Mouse (Mus musculus) T-cell, adult 66 days (primary cell): Measurements from ENCODE around the gene Gm27021. TPM values are rescaled to one million over a fixed set of nuclear protein-coding genes. Genes with fewer than 3 reads are reported as not detected.

Source experiments
- total RNA-seq, 2 experiments: library from RNA; stranded (reverse); gene quantifications; 3 replicates in 1 of 2; 4 replicates in 1 of 2; pipeline ENCODE4 v1.2.4; 2023

Gm27021 gene
- total RNA-seq = not detected

GRCm38 (mm10) chr8:120667561-120668373 is at the start of gene Gm27021, which contains the start of gene Cox4i1:
TSS of gene Gm27021 (minus strand) at chr8:120668079.
TSS of gene Cox4i1 (plus strand) at chr8:120668222.

GRCm38 (mm10) chr8:120668374-120668905 is 561 bp upstream of the Gm27021 start, which contains the start of gene Emc8:
TSS of gene Emc8 (minus strand) at chr8:120668573.

GRCm38 (mm10) chr8:120647532-120647931 is 20.3 kb downstream of the Gm27021 start, which contains the start of gene 1190005I06Rik:
TSS of gene 1190005I06Rik (minus strand) at chr8:120647632.

DNA sequence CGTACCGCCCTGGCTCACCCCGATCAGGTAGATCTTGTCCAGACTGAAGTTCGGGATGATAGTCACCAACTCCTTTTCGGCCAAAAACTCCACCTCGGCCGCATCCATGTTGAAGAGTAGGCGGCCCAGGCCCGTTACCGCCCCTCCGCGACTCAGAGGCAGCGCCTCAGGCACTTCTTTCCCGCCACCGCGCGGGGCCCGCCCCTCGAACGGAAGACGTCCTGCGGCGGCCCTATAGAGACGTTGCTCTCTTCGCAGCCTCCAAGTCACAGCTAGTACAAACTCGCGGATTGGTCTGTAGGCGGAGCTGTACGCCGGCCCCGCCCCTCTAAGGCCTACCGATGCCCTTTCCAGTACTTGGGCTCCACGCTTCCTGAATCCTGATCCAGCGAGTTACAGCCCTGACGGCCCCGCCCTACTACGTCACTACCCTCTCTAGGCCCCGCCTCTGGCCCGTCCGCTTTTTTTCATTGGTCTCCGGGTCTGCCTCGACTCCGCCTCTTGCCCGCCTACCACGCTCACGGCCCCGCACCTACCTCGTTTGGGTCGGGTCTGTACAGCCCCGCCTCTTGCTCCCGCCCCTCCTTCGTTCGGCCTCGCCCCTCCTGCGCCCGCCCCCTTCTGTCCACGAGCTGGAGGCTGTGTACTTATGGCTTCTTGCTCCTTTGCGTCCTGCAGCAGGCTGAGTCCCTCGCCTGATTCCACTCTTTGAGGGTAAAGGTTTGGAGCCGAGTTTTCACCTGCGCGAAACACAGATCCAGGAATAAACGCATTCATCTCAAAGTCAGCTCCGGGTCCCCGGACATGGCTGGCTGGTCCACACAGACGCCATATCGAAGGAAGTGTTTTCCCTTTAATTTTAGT is 78.7 kb downstream of the Gm27021 start, which contains the start of gene Gins2:
Gins2 (minus strand) TSS at position 397 of the 864 bp plus-strand sequence.

Other genes with a start within 250 kb of the Gm27021 start
- 1 to 10 TPM; 3.2 to 6.7 TPM for gene Gins2, start 78.8 kb downstream of the Gm27021 start, total RNA-seq
- gene 1190005I06Rik, start 20.4 kb downstream of the Gm27021 start, total RNA-seq = not detected
- gene Cox4i1, start 143 bp upstream of the Gm27021 start, total RNA-seq = 100 to 1,000 TPM; 422 to 452 TPM
- 10 to 100 TPM; 29.5 to 31.3 TPM for gene Emc8, start 494 bp upstream of the Gm27021 start, total RNA-seq
- gene Irf8, start 68.3 kb upstream of the Gm27021 start, total RNA-seq = 10 to 100 TPM; 12.6 to 27.7 TPM